Mouse (Mus musculus) urinary bladder, postnatal 14 days (tissue): Measurements from ENCODE around the gene Nup93.
"Not testable (repeated sequence)": the region's sequence is repeated elsewhere in the genome, so short reads cannot be mapped to it uniquely, and the experiment has no call there.

Experiments
- DNase-seq: peaks from one replicate; pipeline ENCODE4 v3.0.0; 2021; ENCODE audit warnings: low spot score

Gene Nup93

DNA sequence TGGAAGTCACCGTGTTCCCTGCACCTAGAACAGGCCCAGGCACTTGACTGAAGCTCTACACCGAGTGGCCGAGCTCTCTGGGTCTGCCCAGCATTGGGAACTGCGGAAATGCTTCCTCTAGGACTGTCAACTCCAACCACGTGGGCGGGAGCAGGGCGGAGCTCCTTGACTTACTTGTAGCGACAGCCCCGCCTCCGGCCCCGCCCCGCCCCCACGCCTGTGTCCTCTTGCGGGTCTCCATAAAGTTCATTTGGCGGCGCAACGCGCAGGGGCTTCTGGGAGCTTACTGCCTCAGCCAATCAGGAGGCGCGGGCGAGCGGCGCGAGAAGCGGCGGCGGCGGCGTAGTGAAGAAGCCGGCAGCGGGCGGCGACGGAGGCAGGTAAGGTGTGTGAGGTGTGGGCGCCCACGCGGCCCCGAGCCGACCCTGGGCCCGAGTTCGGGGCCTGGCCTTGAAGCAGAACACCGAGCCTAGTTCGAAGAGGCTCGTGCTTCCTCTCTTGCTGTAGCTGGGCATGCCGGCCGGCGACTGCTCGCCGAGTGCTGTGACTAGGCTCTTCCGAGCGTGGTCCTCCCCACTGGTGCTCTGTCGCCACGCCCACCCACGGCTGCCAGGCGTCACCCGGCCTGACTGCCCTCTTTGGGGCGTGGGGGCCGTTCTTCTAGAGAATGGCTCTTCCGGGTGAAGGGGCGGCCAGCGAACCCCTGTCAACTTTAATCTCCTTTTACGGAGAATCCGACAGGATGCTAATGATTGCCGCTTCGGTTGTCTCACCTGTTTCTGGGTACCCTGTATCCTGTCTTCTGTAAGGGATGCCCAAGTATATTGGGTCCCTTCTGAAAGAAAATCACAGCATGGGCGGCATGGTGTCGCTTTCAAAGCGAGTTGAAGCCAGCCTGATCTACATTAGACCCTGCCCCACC, at the start of gene Nup93:
Gene Nup93 (plus strand): TSS at position 313 of the 922 bp plus-strand sequence.
- DNase-seq = peak; percentile 99

DNA sequence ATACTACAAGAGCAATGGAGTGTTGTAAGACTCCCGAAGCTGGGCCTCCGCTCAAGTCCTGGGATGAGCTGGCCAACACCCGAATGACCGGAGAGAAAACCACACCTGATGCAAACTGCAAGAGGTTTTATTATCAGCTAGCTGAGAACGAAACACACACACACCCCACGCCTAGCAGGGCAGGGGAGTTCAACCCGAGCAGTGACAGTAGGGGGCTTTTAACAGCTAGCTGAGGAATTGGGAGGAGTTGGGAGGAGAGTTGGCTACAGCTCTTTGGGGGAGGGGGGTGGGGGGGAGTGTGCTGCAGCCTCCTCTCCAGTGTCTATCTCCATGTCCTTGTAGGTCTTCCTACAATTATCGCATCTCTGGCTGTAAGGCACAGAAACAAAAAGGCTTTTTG, 48.6 kb upstream of the Nup93 start:
- not testable (repeated sequence) for DNase-seq

DNA sequence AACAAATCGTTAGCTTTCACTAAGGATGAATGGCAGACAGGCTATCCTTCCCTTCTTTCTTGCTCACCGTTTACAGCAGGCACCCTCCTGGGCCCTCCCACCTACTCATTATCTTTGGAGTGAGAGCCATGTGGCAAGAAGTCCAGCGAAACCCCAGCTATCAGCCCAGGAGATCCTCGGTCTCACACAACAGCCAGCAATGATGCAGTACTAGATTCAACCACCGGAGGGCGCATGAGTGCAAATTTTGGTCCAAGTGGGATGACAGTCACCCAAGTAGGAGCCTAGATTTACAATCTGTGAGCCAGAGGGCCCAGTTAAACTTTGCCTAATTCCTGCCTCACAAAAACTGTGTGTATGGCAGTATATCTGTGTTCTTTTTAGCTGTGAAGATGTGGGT, 47.1 kb upstream of the Nup93 start:
- DNase-seq = peak; percentile 88

GRCm38 (mm10) chr8:94169547-94169946, 44.8 kb upstream of the Nup93 start:
- DNase-seq = no peak

- DNase-seq = peak; percentile 44
Observed at GRCm38 (mm10) chr8:94171321-94171755, 43.0 kb upstream of the Nup93 start.

DNA sequence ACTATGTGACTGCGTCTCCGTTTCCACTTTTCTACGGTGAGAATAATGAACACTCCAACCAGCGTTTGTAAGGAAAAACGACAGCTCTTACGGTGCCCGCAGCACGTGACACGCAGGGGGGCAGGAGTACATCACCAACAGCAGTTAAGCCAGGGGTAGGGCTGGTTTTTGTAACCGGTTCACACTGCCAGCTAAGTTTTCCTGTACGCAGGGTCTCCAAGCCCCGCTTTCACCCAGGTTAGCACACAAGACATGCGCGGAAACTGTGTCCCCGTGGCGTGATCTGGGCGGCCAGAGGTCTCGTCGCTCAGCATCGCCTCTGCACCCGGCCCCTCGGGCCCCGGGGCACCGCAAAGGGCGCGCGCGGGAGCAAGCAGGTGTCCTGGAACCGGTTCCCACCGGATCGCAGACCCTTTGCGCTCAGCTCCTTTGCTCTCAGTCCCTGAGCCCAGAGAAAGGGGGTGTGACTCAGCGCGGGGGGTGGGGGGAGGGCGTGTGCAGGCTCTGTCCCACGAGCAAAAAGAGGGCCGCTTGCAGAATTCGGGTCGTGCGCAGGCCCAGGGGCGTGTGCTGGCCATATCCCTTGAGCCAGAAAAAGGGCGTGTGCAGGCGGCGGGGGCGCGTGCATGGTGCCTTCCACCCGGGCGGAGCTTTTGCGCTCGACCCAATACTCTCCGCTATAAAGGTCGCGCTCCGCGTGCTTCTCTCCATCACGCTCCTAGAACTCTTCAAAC, 42.1 kb upstream of the Nup93 start, which contains the start of gene Mt2:
Gene Mt2 (plus strand): TSS at position 590 of the 734 bp plus-strand sequence.
- peak; percentile 84 for DNase-seq

DNA sequence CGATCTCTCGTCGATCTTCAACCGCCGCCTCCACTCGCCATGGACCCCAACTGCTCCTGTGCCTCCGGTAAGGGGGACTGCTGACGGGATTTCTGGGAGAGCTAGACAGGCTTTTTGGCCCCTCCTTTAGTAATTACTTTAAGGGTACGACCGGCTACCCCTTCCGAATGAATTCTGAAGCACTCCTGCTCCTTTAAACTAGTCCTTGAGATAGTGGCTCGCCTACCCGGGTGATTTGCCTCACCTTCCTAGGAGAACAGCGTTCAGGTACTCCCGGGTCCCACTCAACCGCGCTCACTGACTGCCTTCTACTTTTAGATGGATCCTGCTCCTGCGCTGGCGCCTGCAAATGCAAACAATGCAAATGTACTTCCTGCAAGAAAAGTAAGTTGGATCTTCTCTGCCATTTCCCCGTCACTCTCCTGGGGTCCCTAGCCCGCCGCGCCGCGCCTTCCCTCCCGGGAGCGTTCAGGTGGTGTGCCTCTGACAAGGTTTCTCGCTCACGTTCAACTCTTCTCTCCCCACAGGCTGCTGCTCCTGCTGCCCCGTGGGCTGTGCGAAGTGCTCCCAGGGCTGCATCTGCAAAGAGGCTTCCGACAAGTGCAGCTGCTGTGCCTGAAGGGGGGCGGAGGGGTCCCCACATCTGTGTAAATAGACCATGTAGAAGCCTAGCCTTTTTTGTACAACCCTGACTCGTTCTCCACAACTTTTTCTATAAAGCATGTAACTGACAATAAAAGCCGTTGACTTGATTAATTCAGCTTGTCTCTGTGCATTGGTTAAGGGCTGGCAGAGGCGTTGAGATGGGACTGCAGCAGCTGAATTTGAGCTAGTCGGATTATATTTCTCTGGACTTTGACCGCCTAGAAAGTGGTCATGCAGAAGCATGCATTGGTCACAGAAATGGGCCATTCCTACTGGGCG, 41.3 kb upstream of the Nup93 start:
- peak; percentile 22 for DNase-seq

DNA sequence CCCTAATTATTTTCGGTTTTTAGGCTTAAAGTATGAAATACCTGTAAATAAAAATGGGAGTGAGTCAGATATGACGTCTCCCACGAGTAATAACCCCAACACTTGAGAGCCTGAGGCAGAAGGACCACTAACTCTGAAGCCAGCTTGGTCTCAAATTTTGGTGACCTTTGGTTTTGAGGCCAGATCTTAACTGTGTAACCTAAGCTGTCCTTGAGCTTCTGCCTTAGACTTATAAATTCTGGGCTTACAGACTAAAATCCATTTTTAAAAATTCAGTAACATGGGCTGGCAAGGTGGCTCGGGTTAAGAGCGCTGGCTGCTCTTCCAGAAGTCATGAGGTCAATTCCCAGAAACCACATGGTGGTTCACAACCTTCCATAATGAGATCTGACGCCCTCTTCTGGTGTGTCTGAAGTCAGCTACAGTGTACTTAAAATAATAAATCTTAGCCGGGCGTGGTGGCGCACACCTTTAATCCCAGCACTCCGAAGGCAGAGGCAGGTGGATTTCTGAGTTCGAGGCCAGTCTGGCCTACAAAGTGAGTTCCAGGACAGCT, 40.4 kb upstream of the Nup93 start:
- DNase-seq = no peak

GRCm38 (mm10) chr8:94174619-94175213, 39.6 kb upstream of the Nup93 start:
- no peak for DNase-seq

DNA sequence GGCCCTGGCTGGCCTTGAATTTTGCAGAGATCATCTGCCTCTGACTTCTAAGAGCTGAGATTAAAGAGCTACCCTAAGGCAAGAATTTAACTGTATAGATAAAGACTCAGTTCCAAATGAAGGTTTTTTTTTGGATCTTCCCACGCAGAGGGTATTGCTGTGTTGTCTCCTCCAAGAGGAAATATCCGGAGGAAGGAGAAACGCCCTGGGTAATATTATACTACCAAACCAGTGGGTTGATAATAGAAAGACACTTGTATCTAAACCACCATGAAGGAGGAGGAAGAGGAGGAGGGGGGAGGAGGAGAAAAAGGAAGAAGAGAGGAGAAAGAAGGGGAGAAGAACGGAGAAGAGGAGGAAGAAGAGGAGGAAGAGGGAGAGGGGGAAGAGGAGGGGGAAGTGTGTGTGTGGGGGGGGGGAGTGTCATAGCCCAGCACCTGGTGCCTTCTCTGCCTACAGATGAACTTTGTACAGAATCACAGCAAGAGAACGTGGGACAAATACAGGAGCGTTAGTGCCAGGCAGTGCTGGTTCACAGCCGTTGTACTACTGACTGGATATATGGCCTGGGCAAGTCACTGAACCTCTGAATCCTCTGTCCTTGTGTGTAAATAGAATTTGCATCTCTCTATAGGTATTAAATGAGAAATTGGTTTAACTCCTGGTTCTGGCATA, 36.5 kb upstream of the Nup93 start:
- no peak for DNase-seq

DNA sequence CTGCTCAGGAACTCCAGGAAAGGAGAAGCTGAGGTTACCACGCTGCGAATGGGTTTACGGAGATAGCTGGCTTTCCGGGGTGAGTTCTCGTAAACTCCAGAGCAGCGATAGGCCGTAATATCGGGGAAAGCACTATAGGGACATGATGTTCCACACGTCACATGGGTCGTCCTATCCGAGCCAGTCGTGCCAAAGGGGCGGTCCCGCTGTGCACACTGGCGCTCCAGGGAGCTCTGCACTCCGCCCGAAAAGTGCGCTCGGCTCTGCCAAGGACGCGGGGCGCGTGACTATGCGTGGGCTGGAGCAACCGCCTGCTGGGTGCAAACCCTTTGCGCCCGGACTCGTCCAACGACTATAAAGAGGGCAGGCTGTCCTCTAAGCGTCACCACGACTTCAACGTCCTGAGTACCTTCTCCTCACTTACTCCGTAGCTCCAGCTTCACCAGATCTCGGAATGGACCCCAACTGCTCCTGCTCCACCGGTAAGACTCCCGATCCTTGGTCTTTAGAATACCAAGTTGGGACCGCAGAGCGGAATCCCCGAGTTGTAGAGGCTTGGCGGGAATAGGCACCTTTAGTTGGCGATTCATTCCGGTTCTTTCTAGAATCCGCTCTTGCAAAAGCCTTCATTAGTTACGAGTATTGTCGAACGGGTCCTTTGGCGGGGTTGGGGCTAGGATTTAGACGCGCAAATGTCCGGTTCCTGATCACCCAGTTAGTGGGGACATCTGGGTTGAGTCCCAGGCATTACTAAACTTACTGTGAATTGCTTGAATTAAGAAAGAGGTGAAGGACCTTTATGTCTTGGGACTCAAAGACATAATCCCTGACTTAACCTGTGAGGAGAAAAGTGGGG, 35.3 kb upstream of the Nup93 start, which contains the start of gene Mt1:
Gene Mt1 (plus strand): TSS at position 226 of the 856 bp plus-strand sequence.
- peak; percentile 94 for DNase-seq

DNA sequence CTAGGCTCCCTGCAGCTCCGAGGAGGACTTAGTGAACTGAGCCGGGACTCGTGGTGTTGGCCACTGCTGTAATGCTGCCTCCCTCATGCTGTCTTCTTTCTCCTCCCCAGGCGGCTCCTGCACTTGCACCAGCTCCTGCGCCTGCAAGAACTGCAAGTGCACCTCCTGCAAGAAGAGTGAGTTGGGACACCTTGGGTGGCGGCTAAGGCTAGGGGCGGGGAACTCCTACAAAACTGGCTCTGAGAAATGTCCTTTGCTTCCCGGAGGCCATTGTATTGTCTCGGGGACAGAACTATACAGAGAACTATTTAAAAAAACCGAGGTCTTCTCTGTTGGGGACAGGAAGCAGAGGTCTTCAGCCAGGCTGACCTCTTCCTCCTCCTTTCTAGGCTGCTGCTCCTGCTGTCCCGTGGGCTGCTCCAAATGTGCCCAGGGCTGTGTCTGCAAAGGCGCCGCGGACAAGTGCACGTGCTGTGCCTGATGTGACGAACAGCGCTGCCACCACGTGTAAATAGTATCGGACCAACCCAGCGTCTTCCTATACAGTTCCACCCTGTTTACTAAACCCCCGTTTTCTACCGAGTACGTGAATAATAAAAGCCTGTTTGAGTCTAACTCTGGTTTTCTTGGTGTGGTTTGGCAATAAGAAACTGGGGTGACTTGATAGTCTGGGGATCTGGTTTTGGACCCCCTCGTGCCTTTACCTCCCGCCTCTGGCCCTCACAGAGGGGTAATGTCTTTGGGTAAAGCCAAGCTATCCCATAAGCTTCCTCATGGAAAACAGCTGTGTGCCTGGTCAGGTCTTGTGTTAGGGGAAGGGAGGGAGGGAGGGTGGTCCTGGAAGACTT, 34.4 kb upstream of the Nup93 start:
- DNase-seq = peak; percentile 34

DNA sequence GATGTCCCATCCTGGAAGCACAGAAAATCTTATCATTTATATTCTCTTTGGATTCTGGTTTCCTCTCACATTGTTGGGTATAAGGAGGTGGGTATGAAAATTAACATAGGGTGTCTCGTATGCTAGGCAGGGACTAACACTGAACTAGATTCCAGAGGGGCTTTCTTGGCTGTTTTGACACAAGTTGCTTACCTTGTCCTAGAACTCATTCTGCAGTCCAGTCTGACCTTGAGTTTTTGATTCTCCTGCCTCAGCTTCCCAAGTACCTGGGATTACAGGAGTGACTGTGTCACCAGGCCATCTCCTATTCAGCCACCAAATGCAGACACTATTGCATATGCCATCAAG, 33.8 kb upstream of the Nup93 start:
- DNase-seq = no peak

GRCm38 (mm10) chr8:94182055-94182929, 32.1 kb upstream of the Nup93 start:
- DNase-seq = no peak

- peak; percentile 88 for DNase-seq
Observed at GRCm38 (mm10) chr8:94183117-94183516, 31.2 kb upstream of the Nup93 start.

DNA sequence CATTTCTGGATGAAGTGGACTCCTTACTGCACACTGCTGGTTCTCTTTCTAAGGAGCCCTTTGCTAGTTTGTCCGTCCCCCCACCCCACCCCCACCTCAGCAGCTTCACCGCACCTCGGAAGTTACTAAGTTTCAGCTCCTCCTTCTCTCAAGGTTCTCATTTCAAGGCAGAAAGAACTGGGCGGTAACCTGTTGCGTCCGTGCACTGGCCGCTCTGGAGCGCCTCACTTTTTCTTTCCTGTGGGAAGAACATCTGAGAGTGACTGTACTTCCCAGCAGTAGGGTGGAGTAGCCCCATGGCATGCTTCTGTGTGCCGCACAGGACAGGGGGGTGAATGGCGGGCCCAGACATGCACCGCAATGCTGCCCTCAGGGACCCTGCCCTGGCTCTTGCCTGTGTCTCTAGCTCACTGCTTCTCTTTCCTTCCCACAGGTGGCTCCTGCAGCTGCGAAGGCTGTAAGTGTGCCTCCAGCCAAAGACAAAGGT, 30.0 kb upstream of the Nup93 start:
- DNase-seq = peak; percentile 28

- no peak for DNase-seq
Observed at GRCm38 (mm10) chr8:94185791-94186190, 28.6 kb upstream of the Nup93 start.
